Mouse (Mus musculus): Measurements from ENCODE around the gene Gnb3.
"Not testable (repeated sequence)": the region's sequence is repeated elsewhere in the genome, so short reads cannot be mapped to it uniquely, and the experiment has no call there.

The Gnb3 gene

GRCm38 (mm10) chr6:124814448-124814847 is 25.6 kb downstream of the Gnb3 start:
- no peak for DNase-seq

DNA sequence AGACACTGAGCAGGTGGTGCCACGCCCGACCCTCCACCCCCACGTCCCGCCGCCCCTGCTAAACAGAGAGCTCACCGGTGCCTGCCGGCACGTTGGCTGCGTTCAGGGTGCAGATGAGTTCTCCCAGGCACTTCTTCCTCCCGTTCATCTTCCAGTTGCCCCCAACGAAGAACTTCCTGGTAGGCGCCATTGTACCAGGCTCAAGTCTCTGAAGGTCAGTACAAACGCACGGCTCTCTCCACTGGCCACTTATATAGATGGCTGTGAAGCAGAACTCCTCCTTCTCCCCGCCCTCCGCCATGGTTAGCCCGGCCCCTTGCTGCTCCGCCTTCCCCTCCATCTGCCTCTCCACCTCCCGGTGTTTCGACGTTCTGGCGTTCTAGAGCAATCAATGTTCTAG is 26.1 kb downstream of the Gnb3 start, which contains the start of gene Tpi1:
Gene Tpi1, minus strand, starts transcription at position 364 of the 400 bp plus-strand sequence.
- peak; percentile 81 for DNase-seq

GRCm38 (mm10) chr6:124813496-124813895 is 26.6 kb downstream of the Gnb3 start:
- DNase-seq, result peak; percentile 73

- DNase-seq, result no peak
Measured at GRCm38 (mm10) chr6:124812848-124813247, 27.2 kb downstream of the Gnb3 start.

GRCm38 (mm10) chr6:124811701-124812560 is 28.1 kb downstream of the Gnb3 start:
- no peak for DNase-seq

- no peak for DNase-seq
Measured at GRCm38 (mm10) chr6:124811403-124811665, 28.7 kb downstream of the Gnb3 start.

DNA sequence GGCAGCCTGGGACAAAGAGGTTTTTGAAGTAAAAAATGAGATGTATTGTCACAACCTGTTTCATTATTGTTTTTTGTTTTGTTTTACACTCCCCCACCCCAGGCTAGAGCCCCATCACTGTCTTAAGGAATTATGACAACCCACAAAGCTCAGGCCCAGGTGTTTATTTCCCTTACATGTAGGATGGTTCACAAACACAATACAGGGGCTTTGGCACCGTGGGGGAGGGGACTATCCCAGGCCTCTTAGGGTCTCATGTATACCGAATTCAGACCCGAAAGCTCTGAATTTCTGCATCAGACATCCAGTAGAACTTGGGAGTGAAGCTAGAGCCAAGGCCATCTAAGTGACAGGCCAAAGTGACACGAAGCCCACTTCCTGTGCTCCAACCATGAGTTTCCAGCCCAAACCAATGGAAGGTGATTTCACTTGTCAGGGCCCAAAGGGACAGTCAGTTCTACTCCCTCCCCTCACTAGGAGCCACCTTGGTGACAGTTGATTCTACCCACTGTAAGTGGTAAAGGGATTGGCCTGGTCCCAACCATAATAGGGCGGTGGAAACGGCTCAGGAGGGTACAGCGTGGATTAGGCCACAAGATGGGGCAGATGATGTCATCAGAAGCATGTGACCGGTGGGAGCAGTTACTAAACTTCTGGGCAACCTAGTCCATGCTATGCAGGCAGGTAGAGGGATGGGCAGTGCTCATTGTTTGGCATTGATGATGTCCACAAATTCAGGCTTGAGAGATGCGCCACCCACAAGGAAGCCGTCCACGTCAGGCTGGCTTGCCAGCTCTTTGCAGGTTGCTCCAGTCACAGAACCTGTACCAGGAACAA is 29.3 kb downstream of the Gnb3 start:
- DNase-seq, result not testable (repeated sequence)

GRCm38 (mm10) chr6:124809775-124810538 is 30.1 kb downstream of the Gnb3 start:
- no peak for DNase-seq

- peak; percentile 76 for DNase-seq
Measured at GRCm38 (mm10) chr6:124809052-124809774, 30.9 kb downstream of the Gnb3 start.

GRCm38 (mm10) chr6:124808358-124809012 is 31.6 kb downstream of the Gnb3 start, which contains the start of gene Spsb2:
Gene Spsb2, plus strand, starts transcription at chr6:124808661.
- DNase-seq, result peak; percentile 29

GRCm38 (mm10) chr6:124807986-124808357 is 32.1 kb downstream of the Gnb3 start:
- DNase-seq, result no peak

- DNase-seq, result no peak
Measured at GRCm38 (mm10) chr6:124807366-124807765, 32.7 kb downstream of the Gnb3 start.

- no peak for DNase-seq
Measured at GRCm38 (mm10) chr6:124806446-124807140, 33.5 kb downstream of the Gnb3 start.

GRCm38 (mm10) chr6:124805341-124806321 is 34.4 kb downstream of the Gnb3 start:
- DNase-seq, result peak; percentile 68

DNA sequence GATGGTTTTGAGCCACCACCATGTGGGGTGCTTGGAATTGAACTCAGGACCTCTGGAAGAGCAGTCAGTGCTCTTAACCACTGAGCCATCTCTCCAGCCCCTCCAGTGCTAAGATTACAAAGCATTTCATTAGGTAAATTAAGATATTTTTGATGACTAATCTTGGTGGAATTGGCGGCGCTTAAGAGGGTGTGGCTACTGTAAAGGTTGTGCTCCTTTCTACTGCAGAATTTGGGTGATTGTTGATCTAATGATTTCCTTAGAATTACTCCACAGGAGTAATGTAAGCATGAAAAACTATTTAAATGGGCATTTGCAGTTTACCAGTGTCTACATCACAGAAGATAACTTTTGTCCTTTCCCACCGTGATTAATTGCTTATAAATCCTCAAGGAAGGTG is 35.7 kb downstream of the Gnb3 start:
- no peak for DNase-seq

GRCm38 (mm10) chr6:124803691-124804090 is 36.4 kb downstream of the Gnb3 start:
- not testable (repeated sequence) for DNase-seq

DNA sequence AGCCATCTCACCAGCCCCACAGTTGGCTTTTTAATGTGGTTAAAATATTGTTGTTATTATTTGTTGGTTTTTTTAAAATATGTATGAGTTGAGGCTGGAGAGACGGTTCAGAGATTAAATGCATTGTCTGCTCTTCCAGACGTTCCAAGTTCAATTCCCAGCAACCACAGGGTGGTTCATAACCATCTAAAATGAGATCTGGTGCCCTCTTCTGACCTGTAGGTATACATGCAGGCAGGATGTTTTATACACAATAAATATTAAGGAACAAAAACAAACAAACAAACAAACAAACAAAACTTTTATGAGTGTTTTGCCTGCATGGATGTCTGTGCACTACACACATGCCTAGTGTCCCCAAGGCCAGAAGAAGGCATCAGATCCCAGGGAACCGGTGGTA is 37.0 kb downstream of the Gnb3 start:
- no peak for DNase-seq

- DNase-seq, result not testable (repeated sequence)
Measured at GRCm38 (mm10) chr6:124802400-124802799, 37.7 kb downstream of the Gnb3 start.

- DNase-seq, result no peak
Measured at GRCm38 (mm10) chr6:124796200-124796599, 43.9 kb downstream of the Gnb3 start.

- DNase-seq, result no peak
Measured at GRCm38 (mm10) chr6:124795781-124796180, 44.3 kb downstream of the Gnb3 start.
